Mouse (Mus musculus) ES-E14 (cell line): ENCODE results near the gene Akr1c13.

Experiments
- CHD2 ChIP-seq: IDR thresholded peaks from 2 replicates; pipeline ENCODE4 v1.6.1; 2014; ENCODE audit warnings: mild to moderate bottlenecking, low read depth, low read length, inconsistent platforms
- HCFC1 ChIP-seq: IDR thresholded peaks from 2 replicates; pipeline ENCODE4 v1.6.1; 2012; ENCODE audit warnings: low read length, inconsistent platforms, borderline replicate concordance; ENCODE audit not compliant: insufficient read depth
- MAFK ChIP-seq: IDR thresholded peaks from 2 replicates; pipeline ENCODE4 v1.6.1; 2014; ENCODE audit warnings: mild to moderate bottlenecking, low read depth, low read length, inconsistent platforms; ENCODE audit not compliant: insufficient read depth
- ZC3H11A ChIP-seq: IDR thresholded peaks from 2 replicates; pipeline ENCODE4 v1.6.1; 2012; ENCODE audit warnings: low read depth, mild to moderate bottlenecking, inconsistent platforms, low read length, borderline replicate concordance
- ZNF384 ChIP-seq: IDR thresholded peaks from 2 replicates; pipeline ENCODE4 v1.6.1; 2012; ENCODE audit warnings: low read depth, low read length, inconsistent platforms

- TF ChIP-seq CHD2: no peak
- TF ChIP-seq HCFC1: no peak
- no peak for TF ChIP-seq ZC3H11A
- TF ChIP-seq MAFK: no peak
- TF ChIP-seq ZNF384: no peak
Observed at GRCm38 (mm10) chr13:4188174-4188573, 2.8 kb upstream of the Akr1c13 start.
